Mouse (Mus musculus): ENCODE data around the gene E330009J07Rik. TPM values are rescaled to one million over a fixed set of nuclear protein-coding genes. Genes with fewer than 3 reads are reported as not detected.
A peak's percentile ranks its signal among the peaks of the same experiment; 100 is the strongest.

Gene E330009J07Rik
- polyA plus RNA-seq, 1 experiment from 2014 or later, result 17.1 TPM

- Histone ChIP-seq H3K9me3 (no peaks in the 10 kb centered on the region), H3K36me3 (no peaks in the 10 kb centered on the region), H3K4me2 (replicated peaks) (no peak overlapping the region), H3K27me3 (peaks cover 26% of the 10 kb centered on the region), H3K4me1 (peaks cover 6% of the 10 kb centered on the region), H3K27ac (replicated peaks) (no peak overlapping the region), H3K9ac (replicated peaks) (no peak overlapping the region), H3K4me3 (no peak overlapping the region)
- WGBS, result 54% methylated on average over 12 of the region's 12 CpGs
- no peak for ATAC-seq (ENCODE audit: low FRiP score, low read depth)
Observed at GRCm38 (mm10) chr6:40439731-40440130, 3.8 kb upstream of the E330009J07Rik start.

GRCm38 (mm10) chr6:40438936-40439335, 3.0 kb upstream of the E330009J07Rik start, which contains the start of gene Wee2:
Wee2 (plus strand) TSS chr6:40439088.
- Histone ChIP-seq H3K9ac (replicated peaks) (no peak within 1 kb of the TSS), H3K27me3 (peaks cover 26% of the 10 kb centered on the region), H3K4me3 (no peak within 1 kb of the TSS), H3K4me1 (peaks cover 13% of the 10 kb centered on the region), H3K36me3 (no peaks in the 10 kb centered on the region), H3K27ac (replicated peaks) (no peak within 1 kb of the TSS), H3K4me2 (replicated peaks) (no peak within 1 kb of the TSS), H3K9me3 (no peaks in the 10 kb centered on the region)
- 84% methylated on average over 5 of the region's 5 CpGs for WGBS
- no peak for ATAC-seq (ENCODE audit: low FRiP score, low read depth)

- Histone ChIP-seq H3K4me2 (replicated peaks) (peak overlapping the region; percentile 82), H3K36me3 (no peaks in the 10 kb centered on the region), H3K27ac (replicated peaks) (peak overlapping the region; percentile 77), H3K9me3 (no peaks in the 10 kb centered on the region), H3K4me3 (peak overlapping the region; percentile 74), H3K9ac (replicated peaks) (peak overlapping the region; percentile 80), H3K27me3 (peaks cover 17% of the 10 kb centered on the region), H3K4me1 (peaks cover 17% of the 10 kb centered on the region)
- ATAC-seq (ENCODE audit: low FRiP score, low read depth), result peak; percentile 78
- 0% methylated on average over 70 of the region's 72 CpGs for WGBS
Observed at GRCm38 (mm10) chr6:40435151-40436046, 536 bp downstream of the E330009J07Rik start.

- Histone ChIP-seq H3K4me1 (peaks cover 24% of the 10 kb centered on the region), H3K27me3 (peaks cover 11% of the 10 kb centered on the region; the same call in 1 of the 2 replicates), H3K4me3 (peak overlapping the region; percentile 74), H3K4me2 (replicated peaks) (peak overlapping the region; percentile 82), H3K9me3 (no peaks in the 10 kb centered on the region), H3K36me3 (no peaks in the 10 kb centered on the region), H3K9ac (replicated peaks) (peak overlapping the region; percentile 80), H3K27ac (replicated peaks) (peak overlapping the region; percentile 77; the same call in 1 of the 2 replicates)
- 8% methylated on average over 7 of the region's 7 CpGs for WGBS
- ATAC-seq (ENCODE audit: low FRiP score, low read depth), result no peak
Observed at GRCm38 (mm10) chr6:40434697-40435096, 1.2 kb downstream of the E330009J07Rik start.

GRCm38 (mm10) chr6:40432346-40433275, 3.3 kb downstream of the E330009J07Rik start:
- no peak for ATAC-seq (ENCODE audit: low FRiP score, low read depth)
- Histone ChIP-seq H3K4me2 (replicated peaks) (no peak overlapping the region), H3K27ac (replicated peaks) (no peak overlapping the region), H3K4me1 (peaks cover 28% of the 10 kb centered on the region), H3K4me3 (no peak overlapping the region), H3K27me3 (peaks cover 2% of the 10 kb centered on the region; the same call in 1 of the 2 replicates), H3K9me3 (no peaks in the 10 kb centered on the region), H3K9ac (replicated peaks) (no peak overlapping the region), H3K36me3 (no peaks in the 10 kb centered on the region)
- WGBS, result 89% methylated on average over 17 of the region's 17 CpGs

- Histone ChIP-seq H3K27ac (replicated peaks) (no peak overlapping the region), H3K9me3 (no peaks in the 10 kb centered on the region), H3K4me1 (peaks cover 28% of the 10 kb centered on the region), H3K36me3 (no peaks in the 10 kb centered on the region), H3K4me3 (no peak overlapping the region), H3K4me2 (replicated peaks) (no peak overlapping the region), H3K9ac (replicated peaks) (no peak overlapping the region), H3K27me3 (no peaks in the 10 kb centered on the region)
- ATAC-seq (ENCODE audit: low FRiP score, low read depth), result no peak
Observed at GRCm38 (mm10) chr6:40431812-40432211, 4.1 kb downstream of the E330009J07Rik start.

- ATAC-seq (ENCODE audit: low FRiP score, low read depth), result no peak
- Histone ChIP-seq H3K4me2 (replicated peaks) (no peak overlapping the region), H3K4me3 (no peak overlapping the region), H3K9ac (replicated peaks) (no peak overlapping the region), H3K4me1 (peaks cover 28% of the 10 kb centered on the region), H3K27me3 (no peaks in the 10 kb centered on the region), H3K27ac (replicated peaks) (no peak overlapping the region), H3K9me3 (no peaks in the 10 kb centered on the region), H3K36me3 (no peaks in the 10 kb centered on the region)
- WGBS, result 69% methylated on average over 4 of the region's 4 CpGs
Observed at GRCm38 (mm10) chr6:40431356-40431755, 4.6 kb downstream of the E330009J07Rik start.

GRCm38 (mm10) chr6:40430878-40431277, 5.1 kb downstream of the E330009J07Rik start:
- Histone ChIP-seq H3K27ac (replicated peaks) (no peak overlapping the region), H3K9me3 (no peaks in the 10 kb centered on the region), H3K27me3 (no peaks in the 10 kb centered on the region), H3K4me3 (no peak overlapping the region), H3K9ac (replicated peaks) (no peak overlapping the region), H3K36me3 (no peaks in the 10 kb centered on the region), H3K4me1 (peaks cover 25% of the 10 kb centered on the region), H3K4me2 (replicated peaks) (no peak overlapping the region)
- ATAC-seq (ENCODE audit: low FRiP score, low read depth), result no peak
- WGBS, result 69% methylated on average over 3 of the region's 3 CpGs

- no peaks in the 10 kb centered on the region for H3K27me3 ChIP-seq
- H3K9me3 ChIP-seq, result no peaks in the 10 kb centered on the region
- 84% methylated on average over 3 of the region's 3 CpGs for WGBS
- no peak for ATAC-seq (ENCODE audit: low FRiP score, low read depth)
- H3K4me3 ChIP-seq, result no peak overlapping the region
- H3K4me2 ChIP-seq (replicated peaks), result no peak overlapping the region
- H3K9ac ChIP-seq (replicated peaks), result no peak overlapping the region
- H3K4me1 ChIP-seq, result peaks cover 25% of the 10 kb centered on the region
- H3K27ac ChIP-seq (replicated peaks), result no peak overlapping the region
- no peaks in the 10 kb centered on the region for H3K36me3 ChIP-seq
Observed at GRCm38 (mm10) chr6:40430251-40430650, 5.7 kb downstream of the E330009J07Rik start.

- Histone ChIP-seq H3K27ac (replicated peaks) (no peak overlapping the region), H3K4me2 (replicated peaks) (no peak overlapping the region), H3K36me3 (no peaks in the 10 kb centered on the region), H3K9ac (replicated peaks) (no peak overlapping the region), H3K27me3 (no peaks in the 10 kb centered on the region), H3K4me1 (peaks cover 20% of the 10 kb centered on the region), H3K4me3 (no peak overlapping the region), H3K9me3 (no peaks in the 10 kb centered on the region)
- no peak for ATAC-seq (ENCODE audit: low FRiP score, low read depth)
- WGBS, result 59% methylated on average over 4 of the region's 4 CpGs
Observed at GRCm38 (mm10) chr6:40429521-40429931, 6.4 kb downstream of the E330009J07Rik start.

- Histone ChIP-seq H3K27me3 (no peaks in the 10 kb centered on the region), H3K9me3 (no peaks in the 10 kb centered on the region), H3K4me2 (replicated peaks) (no peak overlapping the region), H3K36me3 (no peaks in the 10 kb centered on the region), H3K27ac (replicated peaks) (no peak overlapping the region), H3K9ac (replicated peaks) (no peak overlapping the region), H3K4me1 (peaks cover 15% of the 10 kb centered on the region), H3K4me3 (no peak overlapping the region)
- ATAC-seq (ENCODE audit: low FRiP score, low read depth), result no peak
- WGBS, result 79% methylated on average over 3 of the region's 3 CpGs
Observed at GRCm38 (mm10) chr6:40428696-40429095, 7.2 kb downstream of the E330009J07Rik start.

GRCm38 (mm10) chr6:40427441-40427840, 8.5 kb downstream of the E330009J07Rik start:
- Histone ChIP-seq H3K9ac (replicated peaks) (no peak overlapping the region), H3K4me1 (peaks cover 12% of the 10 kb centered on the region), H3K9me3 (no peaks in the 10 kb centered on the region), H3K27ac (replicated peaks) (no peak overlapping the region), H3K4me2 (replicated peaks) (no peak overlapping the region), H3K4me3 (no peak overlapping the region), H3K27me3 (no peaks in the 10 kb centered on the region), H3K36me3 (no peaks in the 10 kb centered on the region)
- WGBS, result 81% methylated on average over 7 of the region's 7 CpGs
- ATAC-seq (ENCODE audit: low FRiP score, low read depth), result no peak

All from midbrain, embryonic 12.5 days (tissue).